Mouse (Mus musculus) erythroblast, adult 5-6 weeks (primary cell): ENCODE data around the gene Cfap300. TPM values are rescaled to one million over a fixed set of nuclear protein-coding genes. Genes with fewer than 3 reads are reported as not detected.

Experiments
- ATAC-seq: replicated peaks from 2 replicates; pipeline ENCODE4 v1.8.0; 2016; ENCODE audit warnings: moderate number of reproducible peaks, mild to moderate bottlenecking, moderate TSS enrichment, inconsistent platforms; ENCODE audit not compliant: poor library complexity, low FRiP score, severe bottlenecking
- total RNA-seq, 2 experiments: library from RNA; stranded (forward) in 1 of 2; stranded (reverse) in 1 of 2; fragments of 150-400 nt in 1 of 2; fragments of 200-764, 138-1000 nt in 1 of 2; gene quantifications; 2 replicates each; pipeline versions ENCODE4 v1.2.3 to v1.2.4; 2015 to 2017; ENCODE audit warnings: low replicate concordance in 2 of 2

Gene Cfap300
- total RNA-seq, 2 experiments from 2014 or later = not detected

GRCm38 (mm10) chr9:7987119-7987518 lies 55.5 kb downstream of the Cfap300 start:
- no peak for ATAC-seq

DNA sequence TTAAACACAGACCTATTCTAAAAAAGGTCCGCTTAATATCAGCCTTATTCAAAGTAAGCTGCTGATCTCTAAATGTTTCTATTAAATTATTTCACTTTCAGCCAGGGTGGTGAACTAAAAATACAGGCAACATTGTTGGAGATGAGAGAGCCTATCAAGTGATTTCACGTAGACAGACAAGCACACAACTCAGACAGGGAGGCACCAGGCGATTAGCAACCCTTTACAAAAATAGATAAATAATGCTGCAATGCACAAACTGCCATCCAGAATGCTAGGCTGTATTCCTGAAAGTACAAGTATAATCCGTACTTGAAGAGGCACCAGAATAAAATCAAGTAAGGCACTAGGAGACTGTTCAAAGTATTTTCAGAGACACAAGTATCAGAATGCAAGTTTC lies 58.3 kb downstream of the Cfap300 start:
- no peak for ATAC-seq

- no peak for ATAC-seq
These were observed 59.0 kb downstream of the Cfap300 start for GRCm38 (mm10) chr9:7983665-7984064.

DNA sequence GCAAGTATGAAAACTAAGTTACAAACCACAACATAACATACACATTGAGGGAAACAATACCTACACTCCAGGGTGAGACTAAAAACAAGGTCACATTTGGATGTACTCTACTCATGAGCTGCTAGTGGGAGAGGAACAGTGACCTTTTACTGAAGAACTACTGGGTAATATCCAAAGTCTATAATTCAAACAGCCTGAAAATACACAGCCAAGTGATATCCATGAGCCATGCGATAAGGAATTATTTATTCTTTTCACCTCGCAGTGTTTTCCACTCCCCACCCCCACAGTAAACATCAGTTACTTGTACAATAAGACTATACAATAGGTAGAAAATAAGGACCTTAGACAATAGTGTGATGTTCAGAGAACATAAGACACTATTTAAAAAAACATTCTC lies 62.5 kb downstream of the Cfap300 start:
- ATAC-seq = no peak

- no peak for ATAC-seq
These were observed 63.3 kb downstream of the Cfap300 start for GRCm38 (mm10) chr9:7979153-7979916.

- ATAC-seq = no peak
These were observed 64.1 kb downstream of the Cfap300 start for GRCm38 (mm10) chr9:7978502-7978901.

- ATAC-seq = no peak
These were observed 65.0 kb downstream of the Cfap300 start for GRCm38 (mm10) chr9:7977587-7977986.

GRCm38 (mm10) chr9:7971993-7972392 lies 70.6 kb downstream of the Cfap300 start:
- no peak for ATAC-seq

Other genes starting within 250 kb of the Cfap300 start
- 29.4 and 33.2 TPM in 2 replicates for gene Birc2, start 205.8 kb downstream of the Cfap300 start, total RNA-seq (2015; ENCODE audit: low replicate concordance)
- gene Birc2, start 205.8 kb downstream of the Cfap300 start, total RNA-seq (2017; ENCODE audit: low replicate concordance) = 35.0 and 37.4 TPM in 2 replicates
- gene Birc3, start 169.6 kb downstream of the Cfap300 start, total RNA-seq (2015; ENCODE audit: low replicate concordance) = 16.9 and 25.9 TPM in 2 replicates
- 9.3 and 10.6 TPM in 2 replicates for gene Birc3, start 169.6 kb downstream of the Cfap300 start, total RNA-seq (2017; ENCODE audit: low replicate concordance)
- gene Yap1, start 38.2 kb downstream of the Cfap300 start, total RNA-seq (2015; ENCODE audit: low replicate concordance) = not detected in 2 replicates
- gene Yap1, start 38.2 kb downstream of the Cfap300 start, total RNA-seq (2017; ENCODE audit: low replicate concordance) = not detected in 2 replicates
- gene Cep126, start 91.5 kb upstream of the Cfap300 start, total RNA-seq (2015; ENCODE audit: low replicate concordance) = not detected in 2 replicates
- gene Cep126, start 91.5 kb upstream of the Cfap300 start, total RNA-seq (2017; ENCODE audit: low replicate concordance) = 0.14 TPM in 1 of 2 replicates, not detected in the other